Mouse (Mus musculus): ENCODE results near the gene Kif6. TPM values are rescaled to one million over a fixed set of nuclear protein-coding genes. Genes with fewer than 3 reads are reported as not detected.

Gene Kif6
- polyA plus RNA-seq, 1 experiment from 2014 or later, result 2.3 TPM

DNA sequence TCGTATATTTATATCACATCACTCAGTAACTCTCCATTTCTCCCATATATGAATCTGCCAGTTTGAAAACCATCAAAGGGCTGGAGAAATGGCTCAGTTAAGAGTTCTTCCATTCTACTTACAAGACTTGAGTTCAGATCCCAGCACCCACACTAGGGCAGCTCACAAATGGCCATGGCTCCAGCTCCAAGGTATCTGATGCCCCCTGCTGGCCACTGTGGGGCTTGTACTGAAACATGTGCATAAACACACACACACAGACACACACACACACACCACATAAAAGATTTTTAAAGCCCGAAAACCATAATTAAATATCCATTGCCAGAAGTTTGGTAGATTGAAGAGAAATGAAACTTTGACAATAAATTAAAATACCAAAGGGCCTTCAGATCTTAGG is 111.3 kb downstream of the Kif6 start:
- Histone ChIP-seq H3K9me3 (no peaks in the 10 kb centered on the region), H3K9ac (no peak overlapping the region), H3K27ac (replicated peaks) (no peak overlapping the region), H3K27me3 (no peaks in the 10 kb centered on the region), H3K4me2 (no peak overlapping the region), H3K36me3 (no peaks in the 10 kb centered on the region), H3K4me3 (no peak overlapping the region), H3K4me1 (replicated peaks) (no peaks in the 10 kb centered on the region)
- ATAC-seq (ENCODE audit: low FRiP score, low read depth), result no peak
- WGBS, result 97% methylated on average over 2 of the region's 2 CpGs

DNA sequence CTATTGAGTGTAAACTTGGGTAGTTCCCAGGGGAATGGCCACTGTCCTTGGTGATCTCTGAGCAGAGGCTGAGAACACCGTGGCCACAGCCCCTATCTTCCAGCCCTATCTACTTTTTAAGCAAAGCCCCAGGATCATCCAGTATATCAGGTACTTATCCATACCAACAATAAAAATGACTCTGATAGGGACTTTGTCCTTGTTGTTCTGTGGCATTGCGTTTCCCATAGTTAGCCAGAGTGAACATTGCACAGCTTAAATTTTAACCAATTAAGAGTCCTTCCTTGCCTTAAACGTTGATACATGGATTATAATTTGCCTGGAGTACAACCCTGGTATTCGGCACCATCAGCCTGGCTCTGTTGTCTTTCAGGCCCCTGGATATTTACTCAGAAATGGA is 112.0 kb downstream of the Kif6 start:
- Histone ChIP-seq H3K4me3 (no peak overlapping the region), H3K4me1 (replicated peaks) (no peaks in the 10 kb centered on the region), H3K27me3 (no peaks in the 10 kb centered on the region), H3K27ac (replicated peaks) (no peak overlapping the region), H3K4me2 (no peak overlapping the region), H3K9me3 (no peaks in the 10 kb centered on the region), H3K36me3 (no peaks in the 10 kb centered on the region), H3K9ac (no peak overlapping the region)
- WGBS, result 88% methylated on average over 4 of the region's 4 CpGs
- no peak for ATAC-seq (ENCODE audit: low FRiP score, low read depth)

DNA sequence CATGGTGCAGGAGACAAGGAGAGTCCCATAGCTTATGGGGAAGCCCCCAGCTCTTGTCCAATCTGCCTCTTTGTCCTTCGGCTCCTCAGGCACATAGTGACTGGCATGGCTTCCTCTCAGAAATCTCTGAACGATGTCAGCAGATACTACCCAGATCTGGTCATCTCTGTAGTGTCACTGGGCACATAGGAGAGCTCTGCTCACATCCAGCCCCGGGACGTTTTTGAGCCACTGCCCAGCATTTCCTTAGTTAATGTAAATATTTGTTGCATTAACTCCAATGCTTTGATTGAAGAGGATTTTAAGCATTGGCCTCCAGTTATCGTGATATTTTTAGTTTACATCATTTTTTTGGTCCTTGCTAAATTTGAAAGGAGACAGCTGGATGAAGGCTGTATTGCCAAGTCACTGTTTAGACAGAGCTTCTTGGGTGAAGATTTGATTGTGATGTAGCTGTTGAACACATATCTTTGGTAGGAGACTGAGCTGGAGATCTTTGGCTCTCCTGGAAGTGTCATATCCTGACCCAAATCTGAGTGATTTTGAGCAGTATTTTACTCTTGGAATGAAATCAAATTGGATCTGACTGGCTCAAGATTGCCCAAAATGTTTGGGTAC is 112.6 kb downstream of the Kif6 start:
- H3K4me3 ChIP-seq, result no peak overlapping the region
- WGBS, result 92% methylated on average over 5 of the region's 5 CpGs
- H3K9ac ChIP-seq, result no peak overlapping the region

DNA sequence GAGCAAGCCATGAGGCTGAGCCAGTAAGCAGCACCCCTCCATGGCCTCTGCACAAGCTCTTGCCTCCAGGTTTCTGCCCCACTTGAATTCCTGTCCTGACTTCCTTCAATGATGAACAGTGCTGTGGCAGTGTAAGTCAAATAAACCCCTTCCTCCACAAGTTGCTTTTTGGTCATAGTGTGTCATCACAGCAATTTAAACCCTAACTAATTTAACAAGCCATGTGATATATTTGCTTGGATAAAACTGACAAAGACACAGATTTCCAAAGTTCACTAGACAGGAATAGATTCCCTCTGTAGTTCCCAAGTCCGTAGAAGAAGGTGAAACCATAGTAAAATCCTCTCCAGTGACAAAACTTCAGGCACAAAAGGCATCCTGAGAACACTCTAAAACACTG is 114.9 kb downstream of the Kif6 start:
- Histone ChIP-seq H3K4me2 (no peak overlapping the region), H3K36me3 (no peaks in the 10 kb centered on the region), H3K4me3 (no peak overlapping the region), H3K9ac (no peak overlapping the region), H3K27ac (replicated peaks) (no peak overlapping the region), H3K9me3 (no peaks in the 10 kb centered on the region), H3K27me3 (no peaks in the 10 kb centered on the region), H3K4me1 (replicated peaks) (no peaks in the 10 kb centered on the region)
- no peak for ATAC-seq (ENCODE audit: low FRiP score, low read depth)
- 90% methylated on average over 1 of the region's 1 CpGs for WGBS

More for the DNA sequence above, 112.6 kb downstream of the Kif6 start:
- no peak for ATAC-seq (ENCODE audit: low FRiP score, low read depth)
- H3K27ac ChIP-seq (replicated peaks), result no peak overlapping the region
- H3K9me3 ChIP-seq, result no peaks in the 10 kb centered on the region
- no peak overlapping the region for H3K4me2 ChIP-seq
- no peaks in the 10 kb centered on the region for H3K27me3 ChIP-seq
- no peaks in the 10 kb centered on the region for H3K4me1 ChIP-seq (replicated peaks)
- no peaks in the 10 kb centered on the region for H3K36me3 ChIP-seq

DNA sequence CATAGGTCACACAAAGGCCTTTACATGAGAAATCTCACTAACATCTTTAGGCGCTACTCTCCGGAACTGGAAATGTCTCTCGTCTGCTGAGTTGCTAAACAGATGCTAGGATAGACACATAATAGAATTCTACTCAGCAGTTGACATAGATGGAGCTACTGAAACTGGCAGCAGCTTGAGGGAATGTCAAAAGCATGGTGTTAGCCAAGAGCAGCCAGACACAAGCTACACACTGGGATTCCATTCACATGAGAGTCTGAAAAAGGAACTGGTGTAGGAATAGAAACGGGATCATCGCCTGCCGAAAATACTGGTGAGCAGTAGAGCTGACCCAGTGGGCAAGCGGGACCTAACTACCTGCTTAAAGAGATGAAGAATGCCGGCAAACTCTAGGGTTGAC is 117.8 kb downstream of the Kif6 start:
- no peaks in the 10 kb centered on the region for H3K27me3 ChIP-seq
- H3K36me3 ChIP-seq, result no peaks in the 10 kb centered on the region
- ATAC-seq (ENCODE audit: low FRiP score, low read depth), result no peak
- H3K4me2 ChIP-seq, result no peak overlapping the region
- H3K27ac ChIP-seq (replicated peaks), result no peak overlapping the region
- H3K9ac ChIP-seq, result no peak overlapping the region
- no peak overlapping the region for H3K4me3 ChIP-seq
- no peaks in the 10 kb centered on the region for H3K4me1 ChIP-seq (replicated peaks)
- H3K9me3 ChIP-seq, result no peaks in the 10 kb centered on the region
- 89% methylated on average over 8 of the region's 8 CpGs for WGBS

DNA sequence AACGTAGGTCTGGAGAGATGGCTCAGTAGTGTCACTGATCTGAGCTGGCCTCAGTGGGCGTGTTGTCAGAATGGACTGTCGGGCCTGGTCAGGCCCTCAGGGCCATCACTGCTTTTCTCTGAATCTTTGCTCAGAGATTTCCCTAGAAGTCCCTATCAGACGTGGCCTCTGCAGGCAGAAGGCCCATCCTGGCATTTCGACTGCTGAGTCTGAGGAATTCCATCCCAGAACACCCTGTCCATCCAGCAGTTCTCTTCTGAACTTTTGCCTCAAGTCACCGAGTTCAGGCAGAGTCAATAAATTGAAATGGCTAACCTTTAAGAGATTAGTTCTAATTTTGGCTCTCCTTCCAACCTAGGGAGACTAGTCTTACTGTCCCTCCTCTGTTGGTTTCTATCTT is 119.1 kb downstream of the Kif6 start:
- no peak overlapping the region for H3K9ac ChIP-seq
- no peak overlapping the region for H3K4me2 ChIP-seq
- H3K4me3 ChIP-seq, result no peak overlapping the region
- WGBS, result 85% methylated on average over 6 of the region's 6 CpGs
- ATAC-seq (ENCODE audit: low FRiP score, low read depth), result no peak
- no peaks in the 10 kb centered on the region for H3K9me3 ChIP-seq
- no peak overlapping the region for H3K27ac ChIP-seq (replicated peaks)
- no peaks in the 10 kb centered on the region for H3K36me3 ChIP-seq
- H3K4me1 ChIP-seq (replicated peaks), result no peaks in the 10 kb centered on the region
- no peaks in the 10 kb centered on the region for H3K27me3 ChIP-seq

DNA sequence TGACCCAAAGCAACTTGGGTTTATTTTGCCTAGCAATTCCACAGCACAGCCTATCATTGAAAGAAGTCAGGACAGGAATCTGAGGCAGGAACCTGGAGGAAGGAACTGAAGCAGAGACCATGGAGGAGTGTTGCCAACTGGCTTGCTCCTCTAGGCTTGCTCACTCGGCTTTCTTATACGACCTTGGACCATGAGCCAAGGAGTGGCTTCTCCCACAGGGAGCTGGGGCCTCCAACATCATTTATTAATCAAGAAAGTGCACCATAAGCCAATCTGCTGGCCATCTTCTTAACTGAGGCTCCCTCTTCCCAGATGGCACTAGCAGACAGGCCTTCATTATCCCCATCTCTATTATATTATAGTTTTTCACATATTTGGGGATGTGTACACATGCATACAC is 119.8 kb downstream of the Kif6 start:
- no peaks in the 10 kb centered on the region for H3K36me3 ChIP-seq
- H3K27ac ChIP-seq (replicated peaks), result no peak overlapping the region
- no peak overlapping the region for H3K4me2 ChIP-seq
- H3K27me3 ChIP-seq, result no peaks in the 10 kb centered on the region
- ATAC-seq (ENCODE audit: low FRiP score, low read depth), result no peak
- H3K4me3 ChIP-seq, result no peak overlapping the region
- H3K4me1 ChIP-seq (replicated peaks), result no peaks in the 10 kb centered on the region
- no peaks in the 10 kb centered on the region for H3K9me3 ChIP-seq
- WGBS, result 83% methylated on average over 2 of the region's 2 CpGs
- no peak overlapping the region for H3K9ac ChIP-seq

DNA sequence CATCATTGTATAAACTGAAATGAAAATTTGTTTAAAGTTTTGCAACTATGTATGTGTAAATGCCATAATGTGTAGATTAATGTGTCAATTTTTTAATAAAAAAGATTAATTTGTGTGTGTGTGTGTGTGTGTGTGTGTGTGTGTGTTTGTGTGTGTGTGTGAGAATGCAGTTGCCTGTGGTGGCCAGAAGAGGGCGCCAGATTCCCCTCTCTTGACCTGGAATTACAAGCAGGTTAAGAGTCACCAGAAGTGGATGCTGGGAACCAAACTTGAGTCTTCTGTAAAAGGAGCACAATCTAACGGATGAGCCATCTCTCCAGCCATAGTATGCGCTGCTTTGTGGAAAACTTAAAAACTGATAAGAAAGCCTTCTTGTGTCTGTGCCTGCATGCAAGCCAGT is 121.4 kb downstream of the Kif6 start:
- Histone ChIP-seq H3K36me3 (no peaks in the 10 kb centered on the region), H3K9me3 (no peaks in the 10 kb centered on the region), H3K9ac (no peak overlapping the region), H3K27ac (replicated peaks) (no peak overlapping the region), H3K4me1 (replicated peaks) (no peaks in the 10 kb centered on the region), H3K4me3 (no peak overlapping the region), H3K27me3 (no peaks in the 10 kb centered on the region), H3K4me2 (no peak overlapping the region)
- WGBS, result 80% methylated on average over 3 of the region's 3 CpGs
- no peak for ATAC-seq (ENCODE audit: low FRiP score, low read depth)

DNA sequence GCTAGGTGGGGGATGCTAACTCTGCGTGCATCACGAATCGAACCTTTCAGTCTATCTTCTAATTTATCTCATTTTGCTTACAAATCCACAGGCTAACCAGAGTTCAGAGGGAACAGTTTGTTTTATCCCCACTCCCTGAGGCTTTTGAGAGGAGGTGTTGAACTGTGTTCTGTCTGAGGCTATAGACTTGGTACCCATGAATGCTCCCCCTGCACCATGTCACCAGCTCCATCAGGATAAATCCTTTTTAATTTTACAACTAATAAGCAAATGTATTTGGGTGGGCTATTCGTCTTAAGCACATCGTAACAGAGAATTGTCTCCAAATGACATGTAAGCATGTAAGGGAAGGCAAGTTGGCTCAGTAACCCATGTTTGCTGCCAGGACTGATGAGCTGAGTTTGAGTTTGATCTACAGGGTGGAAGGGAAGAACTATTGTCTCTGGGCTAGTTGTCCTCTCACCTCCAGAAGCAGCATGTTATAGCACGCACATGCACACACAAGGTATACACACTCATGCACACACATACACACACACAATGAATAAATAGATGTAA is 122.4 kb downstream of the Kif6 start:
- Histone ChIP-seq H3K4me2 (no peak overlapping the region), H3K4me3 (no peak overlapping the region), H3K9ac (no peak overlapping the region), H3K36me3 (no peaks in the 10 kb centered on the region), H3K9me3 (no peaks in the 10 kb centered on the region), H3K27ac (replicated peaks) (no peak overlapping the region), H3K27me3 (no peaks in the 10 kb centered on the region), H3K4me1 (replicated peaks) (no peaks in the 10 kb centered on the region)
- WGBS, result 93% methylated on average over 6 of the region's 6 CpGs
- ATAC-seq (ENCODE audit: low FRiP score, low read depth), result no peak

DNA sequence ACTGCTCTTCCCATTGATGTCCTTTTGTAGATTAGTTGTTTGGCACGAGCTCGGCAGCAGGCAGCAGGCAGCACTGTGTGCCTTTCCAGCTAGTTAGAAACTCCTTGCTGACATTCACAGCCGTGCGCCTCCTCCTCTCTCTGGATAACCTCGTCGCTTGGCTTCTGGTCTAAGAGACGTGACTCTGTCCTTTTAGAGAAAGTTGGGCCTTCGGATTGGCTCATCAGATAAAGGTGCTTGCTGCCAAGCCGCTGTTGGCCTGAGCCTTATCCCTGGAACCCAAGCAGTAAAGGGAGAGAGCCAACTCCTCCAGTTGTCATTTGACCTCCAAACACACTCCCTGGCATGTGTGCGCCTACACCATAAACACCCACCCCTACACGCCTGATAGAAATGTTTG is 123.4 kb downstream of the Kif6 start:
- no peak overlapping the region for H3K9ac ChIP-seq
- WGBS, result 77% methylated on average over 11 of the region's 11 CpGs
- ATAC-seq (ENCODE audit: low FRiP score, low read depth), result no peak

DNA sequence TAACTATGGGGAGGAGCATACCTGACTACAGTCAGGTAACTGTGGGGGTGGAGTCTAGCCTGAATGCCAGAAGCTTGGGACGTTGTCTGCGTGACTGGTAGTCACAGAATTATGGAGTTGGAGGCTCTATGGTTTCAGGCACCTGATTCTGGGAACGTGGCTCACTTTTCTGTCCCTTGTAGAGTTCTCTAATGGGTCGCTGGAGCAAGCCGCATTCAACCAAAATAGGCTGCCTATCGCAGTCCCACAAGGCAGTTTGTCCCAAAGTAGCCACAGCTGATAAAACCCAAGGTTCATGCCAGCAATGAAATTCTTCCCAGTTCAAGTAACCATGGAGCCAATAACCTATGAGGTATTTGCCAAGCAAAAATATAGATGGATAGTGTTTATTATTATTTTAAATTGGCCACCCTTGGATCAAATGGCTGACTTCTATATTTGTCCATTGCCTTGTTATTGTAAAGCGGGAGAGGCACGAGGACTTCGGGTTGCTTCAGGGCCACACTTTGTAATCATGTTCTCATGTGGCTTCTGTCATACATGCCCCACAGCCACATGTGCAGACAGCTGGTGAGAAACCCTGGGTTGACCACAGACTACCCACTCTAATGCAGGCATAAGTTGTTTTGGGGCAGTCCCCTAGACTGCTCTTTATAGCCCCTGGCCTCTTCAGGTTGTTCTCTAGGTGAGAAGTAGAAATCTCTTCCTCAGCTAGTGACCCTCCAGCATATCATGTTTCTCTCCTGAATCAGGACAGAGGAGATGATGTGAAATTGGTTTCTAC is 125.2 kb downstream of the Kif6 start:
- H3K4me3 ChIP-seq, result no peak overlapping the region
- H3K4me2 ChIP-seq, result no peak overlapping the region
- no peaks in the 10 kb centered on the region for H3K36me3 ChIP-seq
- no peak for ATAC-seq (ENCODE audit: low FRiP score, low read depth)
- no peaks in the 10 kb centered on the region for H3K9me3 ChIP-seq
- H3K27me3 ChIP-seq, result no peaks in the 10 kb centered on the region
- no peak overlapping the region for H3K9ac ChIP-seq
- no peak overlapping the region for H3K27ac ChIP-seq (replicated peaks)
- no peaks in the 10 kb centered on the region for H3K4me1 ChIP-seq (replicated peaks)
- 88% methylated on average over 9 of the region's 9 CpGs for whole genome bisulfite sequencing

More for the DNA sequence above, 123.4 kb downstream of the Kif6 start:
- H3K4me3 ChIP-seq, result no peak overlapping the region
- no peaks in the 10 kb centered on the region for H3K4me1 ChIP-seq (replicated peaks)
- H3K27ac ChIP-seq (replicated peaks), result no peak overlapping the region
- H3K27me3 ChIP-seq, result no peaks in the 10 kb centered on the region
- no peak overlapping the region for H3K4me2 ChIP-seq
- no peaks in the 10 kb centered on the region for H3K36me3 ChIP-seq
- H3K9me3 ChIP-seq, result no peaks in the 10 kb centered on the region

DNA sequence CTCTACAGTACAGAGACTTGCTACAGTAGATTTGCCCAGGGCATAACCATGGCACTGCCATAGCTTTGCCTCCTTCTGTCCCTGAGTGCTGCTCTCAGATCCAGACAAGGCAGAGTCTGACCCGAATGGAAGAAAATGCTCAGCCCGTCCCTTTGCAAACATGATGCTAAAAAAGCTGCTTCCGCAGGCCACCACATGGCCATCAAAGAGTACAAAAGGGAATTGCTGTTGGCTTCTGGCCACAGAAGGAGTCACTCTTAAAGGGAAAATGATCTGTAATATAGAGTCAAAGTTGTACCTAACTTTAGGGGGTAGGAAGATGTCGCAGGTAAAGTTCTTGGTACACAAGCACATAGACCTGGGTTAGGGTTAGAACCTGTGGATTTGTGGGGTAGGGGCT is 126.2 kb downstream of the Kif6 start:
- H3K36me3 ChIP-seq, result no peaks in the 10 kb centered on the region
- no peaks in the 10 kb centered on the region for H3K27me3 ChIP-seq
- H3K4me3 ChIP-seq, result no peak overlapping the region
- no peak overlapping the region for H3K9ac ChIP-seq
- H3K27ac ChIP-seq (replicated peaks), result no peak overlapping the region
- no peak for ATAC-seq (ENCODE audit: low FRiP score, low read depth)
- no peak overlapping the region for H3K4me2 ChIP-seq
- H3K9me3 ChIP-seq, result no peaks in the 10 kb centered on the region
- 77% methylated on average over 4 of the region's 4 CpGs for WGBS
- no peaks in the 10 kb centered on the region for H3K4me1 ChIP-seq (replicated peaks)
